ENCODE assay signal across 12 mouse cellular contexts in genomic region chr9:41888616-41889150, GRCm38 (mm10).
DNase-seq lines count a peak whose midpoint lies in the region; ATAC-seq and TF ChIP-seq lines count a peak whose summit lies in the region.
"Had no signal": no experiment of that assay in that cellular context is flagged by ENCODE, and none has a peak within 500 bp of the region (broad histone marks: within the 10 kb centered on the region; RNA-seq: fewer than 3 reads in every experiment).

No protein-coding gene starts in this region.

- peak overlapping the region; percentile 32 for H3K27ac ChIP-seq in kidney, postnatal 0 days
- H3K27ac ChIP-seq in embryonic facial prominence, embryonic 12.5 days, result peak overlapping the region; percentile 98
- H3K27ac ChIP-seq in forebrain, embryonic 14.5 days (ENCODE audit: low read depth, low read length), result peak overlapping the region; percentile 96
- peak overlapping the region; percentile 97 for H3K27ac ChIP-seq in neural tube, embryonic 15.5 days (replicated peaks)

- no peak overlapping the region for H3K4me2 ChIP-seq in kidney, postnatal 0 days (ENCODE audit: low read length)
- no peak overlapping the region for H3K4me2 ChIP-seq in embryonic facial prominence, embryonic 12.5 days (replicated peaks)
- no peak overlapping the region for H3K4me2 ChIP-seq in forebrain, embryonic 14.5 days (ENCODE audit: low read length)
- no peak overlapping the region for H3K4me2 ChIP-seq in neural tube, embryonic 15.5 days

- no peak for ATAC-seq in kidney, postnatal 0 days (replicated peaks; ENCODE audit: low FRiP score, low read depth)
- ATAC-seq in embryonic facial prominence, embryonic 12.5 days (ENCODE audit: insufficient number of reproducible peaks, insufficient read depth, low FRiP score, low TSS enrichment), result no peak
- ATAC-seq in forebrain, embryonic 14.5 days, result no peak
- ATAC-seq in neural tube, embryonic 15.5 days (ENCODE audit: low FRiP score), result no peak

- no peak overlapping the region for H3K9ac ChIP-seq in kidney, postnatal 0 days (ENCODE audit: low read depth, low read length)
- no peak overlapping the region for H3K9ac ChIP-seq in embryonic facial prominence, embryonic 12.5 days
- no peak overlapping the region for H3K9ac ChIP-seq in forebrain, embryonic 14.5 days (ENCODE audit: low read length)
- no peak overlapping the region for H3K9ac ChIP-seq in neural tube, embryonic 15.5 days (replicated peaks)

- no peaks in the 10 kb centered on the region for H3K9me3 ChIP-seq in kidney, postnatal 0 days (replicated peaks; ENCODE audit: low read length)
- H3K9me3 ChIP-seq in embryonic facial prominence, embryonic 12.5 days, result no peaks in the 10 kb centered on the region
- no peaks in the 10 kb centered on the region for H3K9me3 ChIP-seq in forebrain, embryonic 14.5 days (replicated peaks; ENCODE audit: control insufficient read depth, low read length)
- no peaks in the 10 kb centered on the region for H3K9me3 ChIP-seq in neural tube, embryonic 15.5 days (replicated peaks)

- H3K36me3 ChIP-seq in kidney, postnatal 0 days (ENCODE audit: insufficient read depth, low read length), result no peaks in the 10 kb centered on the region
- H3K36me3 ChIP-seq in embryonic facial prominence, embryonic 12.5 days, result no peaks in the 10 kb centered on the region
- no peaks in the 10 kb centered on the region for H3K36me3 ChIP-seq in forebrain, embryonic 14.5 days (ENCODE audit: control insufficient read depth, insufficient read depth, low read length)
- no peaks in the 10 kb centered on the region for H3K36me3 ChIP-seq in neural tube, embryonic 15.5 days

- H3K4me1 ChIP-seq in kidney, postnatal 0 days (replicated peaks; ENCODE audit: insufficient read depth, low read length), result peaks cover 5% of the 10 kb centered on the region; the same call in 1 of the 2 replicates
- peaks cover 10% of the 10 kb centered on the region for H3K4me1 ChIP-seq in embryonic facial prominence, embryonic 12.5 days
- H3K4me1 ChIP-seq in forebrain, embryonic 14.5 days (ENCODE audit: control insufficient read depth, insufficient read depth, low read length), result peaks cover 21% of the 10 kb centered on the region
- H3K4me1 ChIP-seq in neural tube, embryonic 15.5 days, result peaks cover 33% of the 10 kb centered on the region
- H3K4me1 ChIP-seq: megakaryocyte, embryonic 14.5 days had no signal

- H3K27me3 ChIP-seq in kidney, postnatal 0 days (ENCODE audit: insufficient read depth, low read length), result no peaks in the 10 kb centered on the region
- H3K27me3 ChIP-seq in embryonic facial prominence, embryonic 12.5 days, result no peaks in the 10 kb centered on the region
- H3K27me3 ChIP-seq in forebrain, embryonic 14.5 days (replicated peaks; ENCODE audit: control insufficient read depth, insufficient read depth, low read length), result no peaks in the 10 kb centered on the region
- H3K27me3 ChIP-seq in neural tube, embryonic 15.5 days (replicated peaks), result no peaks in the 10 kb centered on the region
- H3K27me3 ChIP-seq: CH12.LX had no signal

- no peak overlapping the region for H3K4me3 ChIP-seq in kidney, postnatal 0 days (replicated peaks; ENCODE audit: low read depth, low read length)
- H3K4me3 ChIP-seq in embryonic facial prominence, embryonic 12.5 days, result no peak overlapping the region
- no peak overlapping the region for H3K4me3 ChIP-seq in forebrain, embryonic 14.5 days (ENCODE audit: low read depth, low read length)
- no peak overlapping the region for H3K4me3 ChIP-seq in neural tube, embryonic 15.5 days (replicated peaks)
- H3K4me3 ChIP-seq: layer of hippocampus, adult 2 months; megakaryocyte, embryonic 14.5 days had no signal

- peak; percentile 83 for DNase-seq in kidney, postnatal 0 days (ENCODE audit: low spot score)
- no peak for DNase-seq in kidney, adult 9 months
- peak; percentile 46 for DNase-seq in forebrain, embryonic 14.5 days (ENCODE audit: low spot score)
- DNase-seq in ovary, postnatal 36 days (ENCODE audit: low spot score), result no peak
- DNase-seq in gastrocnemius, adult 8-10 months (ENCODE audit: low spot score in 2 of 2), result no peak
- DNase-seq: adrenal gland, adult 8-10 months; right cerebral cortex, postnatal 14 days had no signal

- 59% methylated on average over 3 of the region's 3 CpGs for WGBS in kidney, postnatal 0 days
- WGBS in embryonic facial prominence, embryonic 12.5 days, result 75% methylated on average over 3 of the region's 3 CpGs
- 57% methylated on average over 3 of the region's 3 CpGs for WGBS in forebrain, embryonic 14.5 days
- WGBS in neural tube, embryonic 15.5 days, result 60% methylated on average over 3 of the region's 3 CpGs

- 0 out of 2 replicates have a peak, but pooled peaks have one; percentile 22 for TF ChIP-seq CTCF in kidney, postnatal 0 days (IDR thresholded peaks at IDR 0.05; ENCODE audit: low read depth)

Comparison
In these comparisons a context has a peak if more than half of its experiments do, and no peak if none do; other contexts are left out.
1. DNase-seq: peak in kidney, postnatal 0 days (single experiment) and forebrain, embryonic 14.5 days (single experiment); none in kidney, adult 9 months (single experiment), ovary, postnatal 36 days (single experiment) and gastrocnemius, adult 8-10 months (0 of 2).
2. H3K27ac ChIP-seq: peak in every context shown above with its lines; median percentile 98 in embryonic facial prominence, embryonic 12.5 days; 97 in neural tube, embryonic 15.5 days; 96 in forebrain, embryonic 14.5 days; 32 in kidney, postnatal 0 days.